Mouse (Mus musculus) right cerebral cortex, postnatal 36 days (tissue): ENCODE data around the gene Pmis2.

Source experiments
- DNase-seq, 2 experiments: peaks; one replicate each; pipeline ENCODE4 v3.0.0; 2022; ENCODE audit warnings: low spot score in 2 of 2, mixed read lengths in 1 of 2

Gene Pmis2

DNA sequence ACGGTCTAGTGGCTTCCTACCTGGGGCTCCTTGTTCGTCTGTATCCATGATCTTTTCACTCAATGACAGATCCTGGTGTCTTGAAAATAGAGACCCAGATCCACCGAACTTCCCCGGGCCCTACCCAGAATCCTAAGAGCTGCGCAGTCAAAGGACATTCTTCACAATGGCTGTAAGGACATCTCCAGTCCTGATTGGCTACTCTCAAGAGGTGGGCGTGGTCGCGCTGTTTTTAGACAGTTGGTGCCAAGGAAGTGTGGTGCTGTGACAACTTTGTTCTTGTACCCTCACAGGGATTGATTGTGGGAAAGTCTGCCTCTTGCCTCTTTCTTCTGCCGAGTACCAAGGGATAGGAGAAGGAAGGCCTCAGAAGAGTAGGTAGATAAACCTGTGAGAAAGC is at the start of gene Pmis2:
Gene Pmis2 (minus strand): TSS at position 126 of the 400 bp plus-strand sequence.
- DNase-seq = no peak

DNA sequence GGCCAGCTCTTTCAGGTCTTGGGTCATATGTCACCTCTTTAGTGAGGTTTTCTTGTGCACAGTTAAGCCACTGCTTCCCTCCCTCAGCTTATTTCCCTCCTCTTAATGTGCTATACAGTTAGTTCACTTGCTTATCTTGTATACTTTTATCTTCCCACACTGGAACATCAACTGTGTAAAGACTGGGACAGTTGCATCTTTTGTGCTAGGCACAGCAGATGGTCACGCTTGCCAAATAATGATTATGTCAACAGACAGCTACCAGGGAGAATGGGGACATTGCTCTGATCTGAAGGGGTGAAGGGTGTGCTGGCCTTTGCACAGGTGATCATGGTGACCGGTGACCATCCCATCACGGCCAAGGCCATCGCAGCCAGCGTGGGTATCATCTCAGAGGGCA is 48.3 kb upstream of the Pmis2 start:
- no peak for DNase-seq

- DNase-seq = no peak
Measured at GRCm38 (mm10) chr7:30717716-30718046, 46.3 kb upstream of the Pmis2 start.

DNA sequence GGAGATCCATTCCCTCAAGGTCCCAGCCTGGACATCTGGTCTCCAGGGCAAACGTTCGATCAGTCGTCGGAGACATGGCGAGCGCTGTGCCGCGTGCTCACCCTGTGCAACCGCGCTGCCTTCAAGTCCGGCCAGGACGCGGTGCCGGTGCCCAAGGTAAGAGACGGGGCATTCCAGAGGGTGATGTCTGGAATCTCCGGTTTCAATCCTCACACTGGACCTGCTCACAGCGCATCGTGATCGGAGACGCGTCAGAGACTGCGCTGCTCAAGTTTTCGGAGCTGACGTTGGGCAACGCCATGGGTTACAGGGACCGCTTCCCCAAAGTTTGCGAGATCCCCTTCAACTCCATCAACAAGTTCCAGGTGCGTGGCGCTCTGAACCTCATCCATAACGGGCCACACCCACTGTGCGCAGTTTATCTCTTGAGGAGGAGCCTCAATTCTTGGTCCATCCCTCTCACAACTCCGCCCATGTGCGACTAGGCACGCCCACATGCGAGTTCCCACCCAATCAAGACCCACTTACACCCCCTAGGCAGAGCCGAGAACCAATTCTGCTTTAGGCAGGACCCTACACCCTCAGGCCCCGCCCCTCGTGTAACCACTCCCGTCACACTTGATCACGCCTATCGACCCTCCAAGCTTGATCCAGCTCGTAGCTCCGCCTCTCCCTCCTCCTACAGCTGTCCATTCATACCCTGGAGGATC is 45.8 kb upstream of the Pmis2 start:
- peak; percentile 32 to 33 for DNase-seq

DNA sequence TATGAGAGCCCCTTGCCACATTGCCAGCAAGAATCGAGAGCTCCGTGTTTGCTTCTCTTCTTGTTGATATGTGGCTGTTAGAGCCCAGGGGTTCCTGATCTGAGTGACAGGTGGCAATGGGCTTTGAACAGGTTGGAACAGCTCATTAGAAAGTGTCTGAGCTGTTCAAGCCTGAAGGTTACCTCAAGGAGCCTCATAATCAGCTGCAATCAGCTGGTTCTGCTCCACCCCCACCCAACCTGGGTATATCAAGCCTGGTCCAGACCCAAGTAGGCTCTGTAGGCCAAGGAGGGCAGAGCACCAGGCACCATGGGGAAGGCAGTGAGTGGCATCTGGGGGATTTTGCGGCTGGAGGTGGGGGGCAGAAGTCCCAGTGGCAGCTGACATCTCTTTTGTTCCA is 40.5 kb upstream of the Pmis2 start, which contains the start of gene Atp4a:
Gene Atp4a (plus strand): TSS at position 268 of the 400 bp plus-strand sequence.
- no peak for DNase-seq

GRCm38 (mm10) chr7:30707441-30707840 is 36.0 kb upstream of the Pmis2 start:
- DNase-seq = no peak

DNA sequence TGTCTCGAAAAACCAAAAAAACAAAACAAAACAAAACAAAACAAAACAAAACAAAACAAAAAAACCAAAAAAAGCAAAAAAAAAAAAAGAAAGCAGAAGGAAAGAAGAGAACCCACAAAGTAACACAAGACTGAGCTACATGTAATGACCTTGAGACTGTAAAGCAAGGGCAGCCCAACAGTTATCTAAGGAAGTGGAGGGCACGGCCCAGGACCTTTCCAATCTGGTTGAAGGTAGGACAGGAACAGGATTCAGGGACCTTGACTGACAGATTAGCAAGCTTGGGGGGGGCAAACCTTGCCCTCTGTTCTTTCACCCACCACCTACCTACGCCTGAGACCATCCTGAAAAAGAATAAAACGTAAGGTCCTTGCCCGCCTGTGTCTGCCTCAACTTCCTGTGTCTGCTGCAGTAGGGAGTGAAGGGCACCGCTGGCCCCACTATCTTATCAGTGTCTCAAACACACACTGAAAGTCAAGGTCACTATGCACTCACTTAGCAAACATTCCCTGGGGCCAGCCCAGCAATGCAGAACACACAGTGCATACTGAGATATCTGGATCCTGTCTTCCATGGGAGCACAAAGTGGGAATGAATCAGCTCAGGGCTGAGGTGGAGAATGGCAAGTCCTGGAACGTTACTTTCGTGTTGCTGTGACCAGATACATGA is 34.9 kb upstream of the Pmis2 start:
- no peak for DNase-seq

DNA sequence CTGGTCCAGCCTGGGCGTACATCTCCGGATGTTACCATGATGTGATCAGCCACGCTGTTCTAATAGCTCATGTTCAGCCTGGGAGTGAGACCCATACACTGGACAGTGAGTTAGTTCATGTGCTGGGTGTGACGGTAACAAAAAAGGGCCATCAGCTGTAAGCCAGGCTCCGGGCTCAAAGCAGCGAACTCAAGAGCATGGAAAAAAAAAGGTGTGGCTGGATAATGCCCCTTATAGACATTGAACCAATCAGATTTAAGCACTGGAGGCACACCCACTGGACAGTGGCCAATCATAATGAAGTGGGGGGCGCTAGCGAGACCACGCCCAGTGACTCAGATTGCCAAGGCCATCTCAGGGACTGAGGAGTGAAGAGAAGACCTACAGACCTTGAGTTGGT is 27.2 kb upstream of the Pmis2 start, which contains the start of gene 2200002J24Rik:
Gene 2200002J24Rik (plus strand): TSS at position 338 of the 400 bp plus-strand sequence.
- DNase-seq = no peak

GRCm38 (mm10) chr7:30698101-30698500 is 26.7 kb upstream of the Pmis2 start:
- DNase-seq = no peak

DNA sequence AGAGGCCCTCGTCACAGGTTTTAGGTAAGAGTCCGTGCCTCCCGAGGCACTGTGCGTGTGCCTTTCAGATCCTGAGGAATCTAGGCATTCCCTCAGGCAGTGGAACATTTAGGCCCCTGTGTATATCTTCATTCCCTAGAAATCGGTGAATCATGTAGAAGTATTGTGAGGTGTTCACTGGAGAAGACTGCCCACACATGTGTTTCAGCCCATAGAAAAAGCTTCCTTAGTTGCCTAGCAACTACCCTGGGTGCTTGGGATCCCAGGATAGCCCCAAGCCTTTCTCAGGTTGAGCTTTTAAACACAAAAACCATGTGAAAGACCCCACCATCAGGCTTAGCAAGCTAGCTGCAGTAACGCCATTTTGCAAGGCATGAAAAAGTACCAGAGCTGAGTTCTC is 16.9 kb upstream of the Pmis2 start:
- no peak for DNase-seq

DNA sequence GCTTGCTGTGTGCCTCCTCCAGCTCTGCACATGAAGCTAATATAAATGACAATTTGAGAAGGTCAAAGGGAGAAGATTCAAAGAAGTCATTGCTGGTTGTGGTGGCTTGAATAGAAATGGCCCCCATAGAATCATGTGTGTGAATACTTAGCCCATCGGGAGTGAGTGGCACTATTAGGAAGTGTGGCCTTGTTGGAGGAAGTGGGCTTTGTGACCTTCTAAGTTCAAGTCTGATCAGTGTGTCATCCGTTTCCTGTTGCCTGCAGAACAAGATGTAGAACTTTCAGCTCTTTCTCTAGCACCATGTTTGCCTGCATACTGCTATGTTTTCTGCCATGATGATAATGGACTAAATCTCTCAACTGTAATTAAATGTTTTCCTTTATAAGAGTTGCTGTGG is 12.0 kb upstream of the Pmis2 start:
- DNase-seq = no peak

- no peak for DNase-seq
Measured at GRCm38 (mm10) chr7:30681897-30682296, 10.5 kb upstream of the Pmis2 start.

GRCm38 (mm10) chr7:30678263-30678975 is 7.0 kb upstream of the Pmis2 start:
- no peak for DNase-seq

GRCm38 (mm10) chr7:30669229-30669628 is 2.2 kb downstream of the Pmis2 start:
- no peak for DNase-seq

- no peak for DNase-seq
Measured at GRCm38 (mm10) chr7:30665321-30665720, 6.1 kb downstream of the Pmis2 start.

DNA sequence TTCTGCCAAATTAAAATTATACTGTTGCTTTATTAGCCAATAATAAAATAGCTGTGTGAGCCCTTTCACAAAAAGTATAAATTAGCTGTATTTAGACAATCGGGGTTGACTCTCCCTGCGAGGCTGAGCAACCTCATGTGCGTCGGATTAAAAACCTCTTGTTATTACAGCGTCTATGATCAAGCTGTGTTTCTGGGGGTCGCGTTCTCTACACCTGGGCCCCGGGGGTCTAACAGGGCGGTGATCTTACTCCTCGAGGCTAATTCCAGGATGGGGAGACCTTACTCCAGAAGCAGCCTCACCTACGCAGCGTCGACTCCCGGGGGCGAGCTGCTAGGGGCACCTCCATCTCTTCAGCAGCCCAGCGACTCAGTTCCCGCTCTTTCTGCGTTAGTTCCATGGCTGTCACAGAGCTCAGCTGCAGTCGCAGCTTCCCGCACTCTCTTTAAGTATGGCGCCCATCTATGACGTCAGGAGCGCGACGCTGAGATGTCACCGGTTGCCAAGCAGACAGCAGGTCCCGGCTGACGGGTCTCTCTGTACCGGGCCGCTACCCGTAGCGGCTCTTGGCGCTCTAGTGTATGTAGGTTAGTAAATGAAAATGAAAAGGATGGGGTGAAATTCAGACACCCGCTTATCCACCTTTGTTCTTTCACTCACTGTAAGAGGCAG is 6.7 kb downstream of the Pmis2 start, which contains the start of gene Haus5:
Gene Haus5 (minus strand): TSS at position 466 of the 672 bp plus-strand sequence.
- peak; percentile 91 to 92 for DNase-seq

DNA sequence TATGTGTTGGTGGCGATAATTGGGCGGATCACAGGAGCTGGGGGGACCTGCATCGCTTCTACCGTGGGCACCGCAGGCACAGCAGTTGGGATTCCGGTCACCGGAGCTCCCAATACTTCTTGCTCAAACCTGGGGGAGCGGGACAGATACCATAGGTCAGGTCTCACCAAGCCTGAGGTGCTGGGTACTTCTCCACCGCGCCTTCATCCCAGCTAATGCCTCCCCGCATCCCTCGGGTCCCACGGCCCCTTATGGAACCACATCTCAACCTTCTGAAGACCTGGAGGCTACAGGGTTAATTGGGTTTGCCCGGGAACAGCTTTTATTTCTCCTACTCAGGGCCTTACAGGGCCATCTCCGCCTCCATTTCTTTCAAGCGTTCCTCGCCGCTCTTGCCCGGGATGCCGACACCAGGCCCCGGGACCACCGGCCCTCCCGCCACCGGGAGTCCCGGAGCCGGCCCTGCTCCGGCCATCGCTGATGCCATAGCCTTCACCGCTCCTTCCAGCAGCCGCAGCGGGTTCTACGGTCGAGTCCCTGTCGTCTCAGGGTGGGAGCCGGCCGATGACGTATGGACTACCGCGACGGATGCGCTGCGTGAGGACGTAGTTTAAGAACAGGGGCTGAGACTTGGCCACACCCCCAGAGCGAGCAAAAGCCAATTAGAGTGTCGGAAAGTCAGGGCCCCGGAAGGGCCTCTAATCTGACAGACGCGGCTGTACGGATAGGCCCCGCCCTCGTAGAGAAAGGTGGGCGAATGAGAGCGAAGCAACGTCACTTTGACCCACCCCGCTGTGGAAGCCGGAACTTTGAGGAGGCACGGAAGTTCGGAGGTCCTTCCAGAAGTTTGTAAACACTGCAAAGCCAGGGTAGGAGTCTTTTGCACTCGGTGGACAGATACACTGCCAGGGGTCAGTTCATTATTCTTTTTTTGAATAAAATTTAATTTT is 21.5 kb downstream of the Pmis2 start, which contains the start of gene Rbm42:
Gene Rbm42 (minus strand): TSS at position 727 of the 950 bp plus-strand sequence.
- peak; percentile 99 to 100 for DNase-seq

- no peak for DNase-seq
Measured at GRCm38 (mm10) chr7:30639083-30639482, 32.3 kb downstream of the Pmis2 start.

DNA sequence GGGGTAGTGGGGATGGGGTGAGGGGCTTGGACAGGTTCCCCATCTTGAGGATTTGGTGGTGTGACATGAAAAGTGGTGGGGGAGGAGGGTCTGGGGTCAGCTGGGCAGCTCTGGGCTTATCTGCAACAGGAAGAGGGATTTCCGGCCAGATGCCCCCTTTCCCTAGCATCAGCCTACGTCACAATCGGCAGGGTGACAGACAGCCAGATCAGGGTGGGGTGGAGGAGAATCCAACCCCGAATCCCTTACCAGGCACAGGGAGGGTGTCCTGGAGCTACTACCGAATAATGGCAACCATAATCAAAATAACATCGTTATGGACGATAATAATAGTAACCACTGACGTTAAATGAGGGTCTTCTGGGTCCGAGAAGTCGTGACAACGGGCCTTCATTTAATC is 35.0 kb downstream of the Pmis2 start:
- DNase-seq = no peak

DNA sequence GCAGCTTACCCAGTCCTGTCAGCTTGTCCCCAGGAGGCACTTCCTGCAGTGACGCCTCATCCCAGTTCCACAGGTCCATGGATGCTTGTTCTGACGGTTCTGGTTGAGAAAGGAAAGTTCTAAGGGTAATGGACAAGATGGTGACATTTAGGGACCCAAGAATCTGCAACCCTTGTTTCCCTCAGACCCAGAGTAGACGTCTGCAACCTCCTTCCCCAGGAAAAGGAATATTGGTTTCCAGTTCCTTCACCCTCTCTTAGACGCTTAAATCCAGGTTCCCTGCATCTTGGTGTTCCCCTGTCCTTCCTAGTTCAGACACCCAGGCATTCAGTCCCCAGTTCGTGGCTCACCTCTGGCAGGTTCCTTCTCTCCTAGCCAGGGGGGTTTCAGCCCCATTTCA is 35.7 kb downstream of the Pmis2 start, which contains the start of gene Etv2:
Gene Etv2 (minus strand): TSS at position 101 of the 400 bp plus-strand sequence.
- DNase-seq = no peak

- no peak for DNase-seq
Measured at GRCm38 (mm10) chr7:30634621-30635020, 36.8 kb downstream of the Pmis2 start.
